11 mouse cellular contexts compared by ENCODE assay signal in the genomic region with DNA sequence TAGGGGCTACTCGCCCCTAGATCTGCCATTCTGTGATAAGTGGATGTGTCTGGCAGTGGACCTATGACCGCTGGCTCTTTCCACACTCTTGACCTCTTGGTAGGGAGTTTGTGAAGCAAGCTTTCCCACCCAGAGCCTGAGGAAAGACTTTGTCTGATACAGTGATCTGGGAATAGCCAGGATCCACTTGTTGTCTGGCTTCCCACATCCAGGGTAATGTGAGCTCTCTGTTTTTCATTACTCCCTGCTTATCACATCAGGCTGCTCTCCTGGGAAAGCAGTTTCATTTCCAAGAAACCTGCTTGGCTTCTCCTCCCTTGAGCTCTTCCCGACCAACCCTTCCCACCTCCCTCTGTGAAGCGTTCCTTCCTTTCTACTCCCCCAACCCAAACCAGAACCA. TPM values are rescaled to one million over a fixed set of nuclear protein-coding genes. Genes with fewer than 3 reads are reported as not detected.
A peak's percentile ranks its signal among the peaks of the same experiment; 100 is the strongest.
DNase-seq lines count a peak whose midpoint lies in the region; TF ChIP-seq lines count a peak whose summit lies in the region.
"Had no signal": no experiment of that assay in that cellular context is flagged by ENCODE, and none has a peak within 500 bp of the region (broad histone marks: within the 10 kb centered on the region; RNA-seq: fewer than 3 reads in every experiment).

No protein-coding gene starts in this region.

- TF ChIP-seq CTCF in lung, adult 2 months (IDR thresholded peaks at IDR 0.05; ENCODE audit: insufficient read depth, low read length), result no peak

- intact Hi-C loops in gastrocnemius, postnatal 14 days (cut with DNase I; ENCODE audit: low total_unique reads), result no loop called here

- H3K9me3 ChIP-seq in heart, embryonic 10.5 days, result no peaks in the 10 kb centered on the region
- H3K9me3 ChIP-seq: intestine, embryonic 15.5 days; lung, embryonic 15.5 days; midbrain, embryonic 15.5 days had no signal

- no peaks in the 10 kb centered on the region for H3K27me3 ChIP-seq in heart, embryonic 10.5 days (ENCODE audit: insufficient read depth, poor library complexity, severe bottlenecking)
- H3K27me3 ChIP-seq: intestine, embryonic 15.5 days; lung, embryonic 15.5 days; midbrain, embryonic 15.5 days had no signal

- H3K36me3 ChIP-seq in heart, embryonic 10.5 days, result no peaks in the 10 kb centered on the region
- H3K36me3 ChIP-seq: intestine, embryonic 15.5 days; lung, embryonic 15.5 days; midbrain, embryonic 15.5 days had no signal

- H3K4me3 ChIP-seq in heart, embryonic 10.5 days, result no peak overlapping the region
- no peak overlapping the region for H3K4me3 ChIP-seq in lung, adult 2 months (replicated peaks; ENCODE audit: extremely low read depth, low read depth, low read length)
- H3K4me3 ChIP-seq: erythroblast, embryonic 14.5 days; intestine, embryonic 15.5 days; lung, embryonic 15.5 days; midbrain, embryonic 15.5 days had no signal

- no peak for TF ChIP-seq POLR2A in lung, adult 2 months (IDR thresholded peaks at IDR 0.05; ENCODE audit: borderline replicate concordance, extremely low read depth, low read depth, low read length)

- 39% methylated on average over 4 of the region's 4 CpGs for WGBS in heart, embryonic 10.5 days
- 48% methylated on average over 4 of the region's 4 CpGs for WGBS in lung, adult 2 months

- peaks cover 14% of the 10 kb centered on the region for H3K4me1 ChIP-seq in heart, embryonic 10.5 days
- peaks cover 7% of the 10 kb centered on the region; the same call in 1 of the 2 replicates for H3K4me1 ChIP-seq in lung, adult 2 months (ENCODE audit: control insufficient read depth, insufficient read depth, low read length)
- H3K4me1 ChIP-seq: intestine, embryonic 15.5 days; midbrain, embryonic 15.5 days had no signal

- DNase-seq in heart, adult 18-20 months, result peak; percentile 64 to 75
- no peak for DNase-seq in heart, embryonic 10.5 days (ENCODE audit: low spot score)
- peak; percentile 26 for DNase-seq in lung, postnatal 25 days (ENCODE audit: low spot score)
- DNase-seq in lung, adult 2 months, result no peak
- peak; percentile 19 for DNase-seq in gastrocnemius, postnatal 14 days
- peak; percentile 72 for DNase-seq in skeletal muscle tissue, adult 2 months (ENCODE audit: low read depth, low spot score)
- no peak for DNase-seq in left cerebral cortex, adult 8-10 months (ENCODE audit: low spot score in 2 of 2)

- H3K27ac ChIP-seq in heart, embryonic 10.5 days, result no peak overlapping the region
- H3K27ac ChIP-seq: intestine, embryonic 15.5 days; lung, embryonic 15.5 days had no signal

RNA-seq across cellular contexts. Expression of gene Gm45716, which starts 44.5 kb away (rescaled TPM):
- total RNA-seq in heart, adult 18-20 months (2021), result 1 to 10 TPM; 5.8 to 9.5 TPM
- polyA plus RNA-seq in heart, embryonic 10.5 days (2016; fragmentation: Nextera tagmentation; extraction: Ambion mirVana), result 47.3 and 61.5 TPM in 2 replicates
- 1.3 and 1.5 TPM in 2 replicates for polyA plus RNA-seq in lung, adult 2 months (2012; rRNA removed)
- total RNA-seq in gastrocnemius, postnatal 14 days (2021), result 1 to 10 TPM; 1.9 to 2.4 TPM
- total RNA-seq in left cerebral cortex, adult 8-10 months (2022), result 1 to 10 TPM; 2.6 to 4.5 (median 3.6) TPM

Comparison
In these comparisons a context has a peak if more than half of its experiments do, and no peak if none do; other contexts are left out.
1. DNase-seq: peak in heart, adult 18-20 months (2 of 2), lung, postnatal 25 days (single experiment), gastrocnemius, postnatal 14 days (single experiment) and skeletal muscle tissue, adult 2 months (single experiment); none in heart, embryonic 10.5 days (single experiment), lung, adult 2 months (single experiment) and left cerebral cortex, adult 8-10 months (0 of 2).